In genomic region chr7:49751148-49751547, GRCm38 (mm10) we compare ENCODE assay signal across 7 mouse cellular contexts. TPM values are rescaled to one million over a fixed set of nuclear protein-coding genes. Genes with fewer than 3 reads are reported as not detected.
DNase-seq lines count a peak whose midpoint lies in the region; ATAC-seq and TF ChIP-seq lines count a peak whose summit lies in the region.

No protein-coding gene starts in this region.

- no peak for ATAC-seq in kidney, embryonic 15.5 days (replicated peaks; ENCODE audit: low FRiP score)
- ATAC-seq in embryonic facial prominence, embryonic 11.5 days (replicated peaks; ENCODE audit: insufficient number of reproducible peaks, low FRiP score, low TSS enrichment, low read depth) = no peak

- no peak overlapping the region for H3K4me3 ChIP-seq in kidney, adult 2 months (ENCODE audit: insufficient read depth, low read depth, low read length)
- H3K4me3 ChIP-seq in kidney, embryonic 15.5 days (replicated peaks) = no peak overlapping the region
- H3K4me3 ChIP-seq in C2C12 (ENCODE audit: insufficient read depth, poor library complexity, severe bottlenecking) (no peak overlapping the region), ES-E14 (ENCODE audit: insufficient read depth in 1 of 2, low read depth in 1 of 2, low read length in 2 of 2, poor library complexity in 1 of 2, severe bottlenecking in 1 of 2) (no peak overlapping the region)
- H3K4me3 ChIP-seq in embryonic facial prominence, embryonic 11.5 days (ENCODE audit: low read depth, low read length) = no peak overlapping the region

- no peak overlapping the region for H3ac ChIP-seq in C2C12 (ENCODE audit: control insufficient read depth, insufficient read length, low read depth)

- 9% methylated on average over 4 of the region's 4 CpGs for WGBS in kidney, adult 2 months
- 4% methylated on average over 4 of the region's 4 CpGs for WGBS in kidney, embryonic 15.5 days
- 7% methylated on average over 4 of the region's 4 CpGs for WGBS in embryonic facial prominence, embryonic 11.5 days

- H3K9me3 ChIP-seq in kidney, embryonic 15.5 days (replicated peaks) = no peaks in the 10 kb centered on the region
- no peaks in the 10 kb centered on the region for H3K9me3 ChIP-seq in ES-E14 (ENCODE audit: control insufficient read depth, insufficient read depth, low read depth, low read length)
- H3K9me3 ChIP-seq in embryonic facial prominence, embryonic 11.5 days (replicated peaks; ENCODE audit: control insufficient read depth, low read length) = no peaks in the 10 kb centered on the region

- H3K79me2 ChIP-seq in C2C12 (ENCODE audit: control insufficient read depth, insufficient read depth) = no peaks in the 10 kb centered on the region

- intact Hi-C loops in left cerebral cortex, postnatal 25 days (cut with DNase I) = loop anchor here (1.0 to 5.0 kb wide), 3 partner anchors 135 to 279 kb away; no protein-coding TSS in a partner anchor

- no peak overlapping the region for H3K4me2 ChIP-seq in kidney, embryonic 15.5 days
- H3K4me2 ChIP-seq in embryonic facial prominence, embryonic 11.5 days (ENCODE audit: low read depth, low read length) = no peak overlapping the region

- H3K27ac ChIP-seq in kidney, adult 2 months (ENCODE audit: insufficient read depth, low read depth, low read length) = no peak overlapping the region
- no peak overlapping the region for H3K27ac ChIP-seq in kidney, embryonic 15.5 days
- no peak overlapping the region for H3K27ac ChIP-seq in ES-E14 (ENCODE audit: insufficient read depth, low read depth, low read length, poor library complexity, severe bottlenecking)
- H3K27ac ChIP-seq in embryonic facial prominence, embryonic 11.5 days (replicated peaks; ENCODE audit: low read depth, low read length) = no peak overlapping the region

- H3K79me3 ChIP-seq in C2C12 (ENCODE audit: low read depth) = no peaks in the 10 kb centered on the region

- H3K9ac ChIP-seq in kidney, embryonic 15.5 days = no peak overlapping the region
- H3K9ac ChIP-seq in ES-E14 (ENCODE audit: insufficient read depth, low read depth, low read length, poor library complexity, severe bottlenecking) = no peak overlapping the region
- no peak overlapping the region for H3K9ac ChIP-seq in embryonic facial prominence, embryonic 11.5 days (replicated peaks; ENCODE audit: low read length)

- DNase-seq in kidney, adult 2 months = peak; percentile 45
- DNase-seq in ES-E14 (ENCODE audit: low read depth, low spot score) = no peak
- DNase-seq in embryonic facial prominence, embryonic 11.5 days (ENCODE audit: low spot score) = peak; percentile 79
- peak; percentile 49 to 56 for DNase-seq in left cerebral cortex, postnatal 25 days (ENCODE audit: low spot score in 2 of 2)
- peak; percentile 47 for DNase-seq in testis, postnatal 10 days (ENCODE audit: low spot score)

- H3K27me3 ChIP-seq in kidney, adult 2 months (replicated peaks; ENCODE audit: control insufficient read depth, insufficient read depth, low read length) = peaks cover 1% of the 10 kb centered on the region; the same call in 1 of the 2 replicates
- H3K27me3 ChIP-seq in kidney, embryonic 15.5 days = peaks cover 36% of the 10 kb centered on the region
- H3K27me3 ChIP-seq in C2C12 (ENCODE audit: control insufficient read depth, insufficient read depth, insufficient read length) = peaks cover 3% of the 10 kb centered on the region
- H3K27me3 ChIP-seq in embryonic facial prominence, embryonic 11.5 days (ENCODE audit: control insufficient read depth, insufficient read depth, low read length) = peaks cover 10% of the 10 kb centered on the region

- no peaks in the 10 kb centered on the region for H3K36me3 ChIP-seq in kidney, adult 2 months (ENCODE audit: control insufficient read depth, insufficient read depth, low read length)
- H3K36me3 ChIP-seq in kidney, embryonic 15.5 days = no peaks in the 10 kb centered on the region
- H3K36me3 ChIP-seq in C2C12 (ENCODE audit: control insufficient read depth, insufficient read depth) = no peaks in the 10 kb centered on the region
- no peaks in the 10 kb centered on the region for H3K36me3 ChIP-seq in ES-E14 (ENCODE audit: control insufficient read depth, insufficient read depth, low read length, poor library complexity, severe bottlenecking)
- no peaks in the 10 kb centered on the region for H3K36me3 ChIP-seq in embryonic facial prominence, embryonic 11.5 days (replicated peaks; ENCODE audit: control insufficient read depth, insufficient read depth, low read depth, low read length)

- in situ Hi-C loops in ES-E14 (cut with MboI; ENCODE audit: low sequenced_read_pairs in 2 of 2, unreplicated experiment in 2 of 2) = loop anchor here in 1 of 2 experiments (10.0 kb wide), 1 partner anchor 136 kb away; no protein-coding TSS in a partner anchor

- peak; percentile 64 for TF ChIP-seq CTCF in kidney, adult 2 months (conservative IDR thresholded peaks at IDR 0.05; ENCODE audit: insufficient read depth, insufficient read length, low read depth, low read length)
- peak; percentile 38 for TF ChIP-seq CTCF in C2C12 (IDR thresholded peaks at IDR 0.05; ENCODE audit: control insufficient read depth, insufficient read depth, insufficient read length)

- TF ChIP-seq POLR2A in kidney, adult 2 months (IDR thresholded peaks at IDR 0.05; ENCODE audit: low read depth, low read length) = no peak

- no peaks in the 10 kb centered on the region for H3K4me1 ChIP-seq in kidney, adult 2 months (ENCODE audit: control insufficient read depth, insufficient read depth, low read length)
- H3K4me1 ChIP-seq in kidney, embryonic 15.5 days = peaks cover 5% of the 10 kb centered on the region
- no peaks in the 10 kb centered on the region; a peak in 1 of 4 replicates for H3K4me1 ChIP-seq in ES-E14 (ENCODE audit: control insufficient read depth in 2 of 2, insufficient read depth in 2 of 2, low read length in 2 of 2, poor library complexity in 1 of 2)
- no peaks in the 10 kb centered on the region for H3K4me1 ChIP-seq in embryonic facial prominence, embryonic 11.5 days (ENCODE audit: control insufficient read depth, insufficient read depth, low read length)

TF ChIP-seq in C2C12, 6 proteins besides CTCF, POLR2A, EP300 and RAD21:
- no peak for TF ChIP-seq MYOD1 (IDR thresholded peaks at IDR 0.05; ENCODE audit: control insufficient read depth, insufficient read length, low read depth)
- TF ChIP-seq CEBPB (IDR thresholded peaks at IDR 0.05; ENCODE audit: low read depth) = no peak

TF ChIP-seq in ES-E14, 5 proteins besides CTCF, POLR2A, EP300 and RAD21:
- TF ChIP-seq ZC3H11A (IDR thresholded peaks at IDR 0.05; ENCODE audit: borderline replicate concordance, low read depth, low read length) (peak; percentile 64; the same call in 1 of the 2 replicates), MAFK (IDR thresholded peaks at IDR 0.05; ENCODE audit: insufficient read depth, low read depth, low read length) (no peak), CHD2 (IDR thresholded peaks at IDR 0.05; ENCODE audit: low read depth, low read length) (no peak), ZNF384 (IDR thresholded peaks at IDR 0.05; ENCODE audit: low read depth, low read length) (no peak), HCFC1 (IDR thresholded peaks at IDR 0.05; ENCODE audit: borderline replicate concordance, insufficient read depth, low read length) (no peak)
TF ChIP-seq in ES-E14: peak in this region for 1.

RNA-seq across cellular contexts. Expression of gene Htatip2, which starts 7.8 kb away (rescaled TPM):
- 11.4 and 16.2 TPM in 2 replicates for polyA plus RNA-seq in kidney, adult 2 months (2012; rRNA removed)
- 8.3 and 8.6 TPM in 2 replicates for polyA plus RNA-seq in kidney, embryonic 15.5 days (2015; fragmentation: Nextera tagmentation; extraction: Ambion mirVana)
- 0.66 TPM for polyA plus RNA-seq in C2C12 (2012; fragmentation: generic; extraction: Trizol)
- total RNA-seq in ES-E14 (2012; rRNA removed) = 1.2 and 2.8 TPM in 2 replicates
- 4.4 and 5.6 TPM in 2 replicates for polyA plus RNA-seq in embryonic facial prominence, embryonic 11.5 days (2014; fragmentation: Nextera tagmentation; extraction: Ambion mirVana)
- total RNA-seq in left cerebral cortex, postnatal 25 days (2021) = 10 to 100 TPM; 11.0 to 12.7 TPM

RNA-seq across cellular contexts. Expression of gene Prmt3, which starts 27.0 kb away (rescaled TPM):
- polyA plus RNA-seq in kidney, adult 2 months (2012; rRNA removed) = 12.1 and 14.6 TPM in 2 replicates
- polyA plus RNA-seq in kidney, embryonic 15.5 days (2015; fragmentation: Nextera tagmentation; extraction: Ambion mirVana) = 62.5 and 65.8 TPM in 2 replicates
- polyA plus RNA-seq in C2C12 (2012; fragmentation: generic; extraction: Trizol) = 29.3 TPM
- total RNA-seq in ES-E14 (2012; rRNA removed) = 61.0 and 64.8 TPM in 2 replicates
- 63.1 and 63.8 TPM in 2 replicates for polyA plus RNA-seq in embryonic facial prominence, embryonic 11.5 days (2014; fragmentation: Nextera tagmentation; extraction: Ambion mirVana)
- total RNA-seq in left cerebral cortex, postnatal 25 days (2021) = 10 to 100 TPM; 31.0 to 34.8 TPM
